Mouse (Mus musculus): ENCODE results near the gene Pih1d2. TPM values are rescaled to one million over a fixed set of nuclear protein-coding genes. Genes with fewer than 3 reads are reported as not detected.
"Not testable (repeated sequence)": the region's sequence is repeated elsewhere in the genome, so short reads cannot be mapped to it uniquely, and the experiment has no call there.

The Pih1d2 gene
- total RNA-seq, 2 experiments from 2014 or later: 0.27 to 0.42 TPM

DNA sequence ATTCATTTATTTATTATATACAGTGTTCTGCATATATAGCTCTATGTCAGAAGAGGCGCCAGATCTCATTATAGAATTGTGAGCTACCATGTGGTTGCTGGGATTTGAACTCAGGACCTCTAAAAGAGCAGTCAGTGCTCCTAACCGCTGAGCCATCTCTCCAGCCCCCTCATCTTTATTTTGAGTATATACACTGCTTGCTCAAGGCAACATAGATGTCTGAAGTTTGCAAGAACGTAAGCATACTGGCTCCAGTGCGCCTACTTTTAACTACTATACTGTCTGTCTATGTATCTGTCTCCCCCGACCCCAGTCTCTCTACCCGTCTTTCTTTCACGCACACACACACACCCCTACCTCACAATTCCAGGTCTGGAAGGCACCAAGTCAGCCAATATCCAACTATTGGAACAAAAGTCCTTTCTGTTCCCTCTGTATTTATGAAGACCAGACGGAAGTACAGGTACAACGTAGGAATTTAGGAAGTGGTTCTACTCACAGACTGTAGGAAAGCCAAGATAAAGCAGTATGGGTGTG lies 741 bp downstream of the Pih1d2 start:
- no peak for DNase-seq

DNA sequence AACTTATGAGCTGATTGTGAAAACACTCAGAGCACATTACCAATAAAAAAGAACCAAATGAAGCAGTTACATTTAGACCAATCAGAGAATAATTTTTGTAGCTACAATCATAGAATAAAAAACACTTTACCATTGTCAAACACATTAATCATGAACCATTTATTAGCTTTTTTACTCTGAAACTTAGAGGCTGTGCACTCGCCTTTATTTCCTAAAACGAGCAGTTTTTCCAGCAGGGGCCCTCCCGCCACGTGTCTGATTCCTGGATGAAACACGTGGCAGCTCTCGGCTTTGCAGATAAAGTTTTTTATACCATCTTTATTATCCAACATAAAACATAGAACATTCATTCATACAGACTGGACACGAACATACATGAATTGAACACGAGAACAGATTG lies 13.8 kb downstream of the Pih1d2 start:
- not testable (repeated sequence) for DNase-seq

DNA sequence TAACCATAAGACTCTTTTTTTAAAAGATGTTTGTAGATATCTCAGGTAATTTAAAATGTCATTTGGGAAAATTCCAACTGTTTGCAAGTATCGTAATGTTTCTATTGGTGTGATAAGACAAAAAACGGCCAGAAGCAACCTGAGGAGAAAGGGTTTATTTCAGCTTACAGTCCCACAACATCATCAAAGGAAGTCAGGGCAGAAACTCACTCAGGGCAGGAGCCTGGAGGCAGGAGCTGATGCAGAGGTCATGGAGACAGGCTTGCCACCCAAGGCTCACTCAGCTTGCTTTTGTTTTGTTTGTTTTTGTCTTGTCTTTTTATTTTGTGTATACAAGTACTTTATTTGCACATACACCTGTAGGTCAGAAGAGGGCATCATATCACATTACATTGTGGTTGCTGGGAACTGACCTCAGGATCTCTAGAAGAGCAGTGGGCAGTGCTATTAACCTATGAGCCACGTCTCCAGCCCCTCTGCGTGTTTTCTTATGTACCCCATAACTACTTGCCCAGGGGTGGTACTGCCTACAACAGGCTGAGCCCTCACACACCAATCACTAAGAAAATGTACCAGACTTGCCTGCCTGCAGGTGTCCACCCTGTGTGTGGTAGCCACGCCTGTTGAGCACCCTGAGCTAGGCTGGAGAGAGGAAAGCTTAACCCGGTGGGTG lies 15.0 kb downstream of the Pih1d2 start:
- DNase-seq: no peak

DNA sequence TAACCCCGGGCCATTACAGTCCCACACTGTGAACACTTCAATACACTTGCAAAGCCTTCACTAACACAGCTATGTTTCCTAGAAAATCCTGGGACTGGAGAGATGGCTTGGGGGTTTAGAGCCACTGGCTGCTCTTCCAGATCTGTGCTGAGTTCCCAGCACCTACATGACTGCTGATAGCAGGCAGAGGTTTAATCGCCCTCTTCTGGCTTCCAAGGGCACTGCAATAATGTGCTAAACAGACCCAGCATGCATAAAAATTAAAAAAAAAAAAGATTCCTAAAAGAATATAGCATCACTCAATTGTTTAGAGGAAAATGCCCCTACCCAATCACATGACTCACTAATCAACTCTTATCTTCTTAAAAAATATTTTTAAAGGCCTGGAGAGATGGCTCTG lies 15.9 kb downstream of the Pih1d2 start:
- no peak for DNase-seq

DNA sequence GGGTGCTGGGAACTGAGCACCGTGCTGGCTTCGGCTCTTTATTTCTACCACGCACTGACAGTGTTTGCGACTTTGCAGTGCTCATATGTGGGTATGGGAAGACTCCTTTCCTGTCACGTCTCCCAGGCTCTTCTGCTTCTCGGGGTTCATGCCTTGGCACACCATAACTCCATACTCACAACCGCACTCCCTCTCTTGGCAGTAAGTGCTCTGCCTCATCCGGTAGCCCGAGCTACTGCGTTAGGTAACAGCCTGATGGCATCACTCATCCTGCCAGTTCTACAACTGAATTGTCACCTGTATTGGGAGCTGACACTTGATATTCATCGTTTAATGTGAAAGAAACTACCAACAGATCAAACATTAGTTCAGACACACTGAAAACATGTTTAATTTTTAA lies 17.1 kb downstream of the Pih1d2 start:
- DNase-seq: no peak

DNA sequence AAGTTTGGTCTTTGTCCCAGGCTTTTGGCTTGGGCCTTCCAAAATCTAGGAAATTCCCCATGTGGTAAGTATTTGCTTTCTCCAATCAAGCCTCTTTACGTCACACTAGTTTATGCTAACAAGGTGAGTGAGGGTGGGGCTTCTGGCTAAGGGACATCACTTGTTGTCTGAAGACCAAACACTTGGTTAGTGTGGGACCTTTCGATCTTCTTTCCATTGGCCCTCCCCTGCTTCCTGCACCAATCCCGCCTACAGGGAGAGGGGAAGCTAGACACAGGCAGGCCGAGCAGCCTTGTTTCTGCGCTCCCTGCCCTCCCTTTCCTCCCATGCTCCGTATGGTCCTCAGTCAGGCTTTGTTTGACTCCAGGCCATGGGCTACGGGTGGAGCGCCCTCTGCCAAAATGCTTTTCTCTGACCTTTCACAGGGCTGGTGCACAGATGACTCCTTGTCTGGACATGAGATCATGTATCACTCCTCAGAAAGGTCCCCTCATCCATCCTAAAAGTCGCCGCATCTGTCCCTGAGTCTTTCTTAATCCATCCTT lies 29.8 kb downstream of the Pih1d2 start:
- no peak for DNase-seq

DNA sequence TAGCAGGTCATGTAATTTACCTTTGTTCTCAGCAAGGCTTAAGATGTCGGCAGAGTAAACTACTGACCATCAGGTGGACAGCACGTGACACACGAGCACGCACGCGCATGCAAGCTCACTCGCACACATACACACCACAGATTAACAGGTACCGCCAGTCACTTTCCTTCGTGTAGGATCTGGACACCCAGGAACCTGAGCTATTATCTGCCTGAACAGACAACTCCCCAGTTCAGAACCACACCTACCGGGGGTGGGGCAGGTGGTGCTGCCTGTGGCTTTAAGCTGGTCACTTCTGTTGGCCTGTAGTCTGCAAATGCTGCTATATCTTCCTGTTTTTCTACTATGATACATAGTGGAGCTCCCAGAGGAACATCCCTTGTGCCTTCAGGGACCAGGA lies 33.4 kb downstream of the Pih1d2 start:
- no peak for DNase-seq

DNA sequence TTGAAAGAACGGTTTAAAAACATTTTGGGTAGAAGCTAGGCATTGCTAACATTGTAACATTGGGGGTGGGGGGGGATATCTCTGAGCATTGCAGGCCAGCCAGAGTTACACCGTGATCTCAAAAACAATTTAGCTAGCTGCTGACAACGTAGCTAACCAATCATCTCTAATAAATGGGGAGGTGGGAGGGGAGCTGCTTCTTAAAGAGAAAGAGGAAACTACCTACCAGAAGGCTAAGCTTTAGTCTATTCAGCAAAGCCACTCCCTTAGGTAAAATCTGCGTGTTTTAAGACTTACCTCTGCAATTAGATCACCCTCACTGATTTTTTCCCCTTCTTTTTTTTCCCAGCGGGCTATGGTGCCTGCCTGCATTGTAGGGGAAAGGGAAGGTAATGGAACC lies 41.3 kb downstream of the Pih1d2 start:
- no peak for DNase-seq

DNA sequence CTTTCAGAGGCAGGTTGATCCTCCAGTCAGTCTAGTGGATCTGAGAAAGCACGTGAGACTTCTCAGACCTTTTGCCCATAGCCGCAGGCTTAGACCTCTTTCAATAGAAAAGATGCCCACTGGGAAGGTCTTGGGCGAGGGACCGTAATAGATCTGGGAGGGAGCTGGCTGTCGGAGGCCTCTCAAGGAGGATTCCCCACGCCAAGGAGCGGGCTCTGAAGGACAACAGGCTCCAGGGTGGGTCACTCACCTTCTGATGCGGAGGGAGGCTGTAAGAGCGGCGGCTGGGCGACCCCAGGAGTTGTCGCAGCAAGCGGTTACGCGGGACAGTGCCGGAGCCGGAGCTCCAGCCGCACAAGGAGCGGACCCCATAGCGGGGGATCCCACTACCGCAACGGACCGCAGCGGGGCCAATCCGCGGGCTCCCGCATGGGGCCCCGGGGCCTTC lies 41.8 kb downstream of the Pih1d2 start:
- DNase-seq: no peak

DNA sequence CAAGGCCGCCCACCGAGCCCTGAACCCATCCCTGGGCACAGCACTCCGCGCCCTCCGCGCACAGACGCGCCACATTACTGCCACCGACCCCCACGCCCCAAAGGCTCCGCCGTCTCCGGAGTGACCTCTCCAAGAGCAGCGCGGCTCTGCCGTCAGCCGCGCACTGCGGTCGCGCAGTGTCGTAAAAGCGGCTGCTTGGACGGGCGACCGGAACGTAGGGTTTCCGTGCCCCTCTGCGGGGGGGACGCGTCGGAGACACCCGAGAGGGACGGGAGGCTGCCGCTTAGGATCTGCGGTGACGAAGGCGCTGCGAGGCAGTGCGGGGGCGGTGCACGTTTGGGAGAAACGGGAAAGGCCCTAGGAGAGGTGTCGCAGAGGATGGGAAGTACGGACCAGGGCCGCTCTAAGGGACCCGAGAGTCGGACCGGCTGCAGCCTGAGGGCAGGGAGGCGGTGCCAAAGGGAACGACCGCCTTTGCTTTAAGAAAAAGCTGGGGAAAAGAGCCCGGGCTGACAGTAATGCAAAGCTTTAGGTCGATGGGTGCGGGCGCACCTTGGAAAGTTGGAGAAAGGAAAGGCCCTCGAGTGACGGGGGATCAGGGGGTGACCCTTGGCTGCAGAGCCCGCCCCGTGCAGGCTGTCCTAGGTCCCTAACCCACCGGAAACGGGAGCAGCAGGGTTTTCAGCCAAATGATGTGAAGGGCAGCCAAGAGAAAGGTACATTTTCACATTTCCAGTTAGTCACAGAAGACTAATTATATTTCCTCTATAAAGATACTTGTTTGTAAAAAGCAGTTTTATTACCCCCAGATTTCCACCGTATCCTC lies 42.5 kb downstream of the Pih1d2 start, which contains the start of gene Dlat:
Gene Dlat, minus strand, starts transcription at position 389 of the 826 bp plus-strand sequence.
- peak; percentile 82 for DNase-seq

DNA sequence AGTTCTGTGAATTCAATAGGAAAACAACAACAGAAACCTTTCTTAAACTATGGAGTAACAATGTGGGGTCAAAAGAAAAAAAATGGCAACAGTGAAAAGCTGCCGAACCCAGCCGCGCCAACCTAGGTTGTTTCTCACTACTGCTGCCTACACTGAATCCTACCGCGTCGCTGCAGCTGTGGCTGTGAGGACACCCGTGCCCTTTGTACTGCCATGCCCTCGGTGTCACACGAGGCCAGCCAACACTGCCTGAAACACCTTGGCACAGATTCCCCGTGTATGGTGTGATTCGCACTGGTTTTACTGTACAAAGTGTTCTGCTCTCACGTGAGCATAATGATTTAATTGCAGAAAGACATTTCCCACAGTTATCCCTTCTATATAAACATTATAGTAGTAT lies 43.3 kb downstream of the Pih1d2 start:
- peak; percentile 22 for DNase-seq

DNA sequence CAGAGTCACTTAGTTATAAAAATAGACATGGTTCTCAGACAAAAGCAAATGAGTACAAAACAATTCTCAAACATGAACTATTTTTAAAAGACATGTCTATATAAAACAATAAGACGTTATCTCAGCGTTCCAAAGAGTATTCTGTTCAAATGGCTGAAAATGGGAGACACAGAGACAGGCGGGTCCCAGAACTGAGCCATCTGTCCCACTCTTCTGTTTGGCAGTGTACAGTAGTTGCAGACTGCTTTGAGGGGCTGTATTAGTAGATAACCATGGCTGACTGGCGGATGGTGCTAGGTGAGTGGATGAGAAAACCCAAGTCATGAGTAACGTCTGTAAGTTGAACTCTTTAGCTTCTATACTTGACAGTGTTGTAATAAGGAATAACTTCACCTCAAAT lies 47.7 kb downstream of the Pih1d2 start:
- DNase-seq: no peak

DNA sequence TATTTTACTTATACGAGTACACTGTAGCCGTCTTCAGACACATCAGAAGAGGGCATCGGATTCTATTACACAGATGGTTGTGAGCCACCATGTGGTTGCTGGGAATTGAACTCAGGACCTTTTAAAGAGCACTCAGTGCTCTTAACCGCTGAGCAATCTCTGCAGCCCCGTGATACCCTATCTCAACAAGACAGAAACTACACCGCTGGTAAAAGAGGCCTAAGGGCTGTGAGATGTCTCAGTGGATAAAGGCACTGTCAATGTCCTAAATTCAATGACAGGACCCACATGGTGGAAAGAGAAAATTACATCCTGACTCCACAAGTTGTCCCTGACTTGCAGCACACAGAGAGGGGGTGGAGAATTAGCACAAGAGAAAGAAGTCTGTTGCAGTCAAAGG lies 49.3 kb downstream of the Pih1d2 start:
- DNase-seq: no peak

DNA sequence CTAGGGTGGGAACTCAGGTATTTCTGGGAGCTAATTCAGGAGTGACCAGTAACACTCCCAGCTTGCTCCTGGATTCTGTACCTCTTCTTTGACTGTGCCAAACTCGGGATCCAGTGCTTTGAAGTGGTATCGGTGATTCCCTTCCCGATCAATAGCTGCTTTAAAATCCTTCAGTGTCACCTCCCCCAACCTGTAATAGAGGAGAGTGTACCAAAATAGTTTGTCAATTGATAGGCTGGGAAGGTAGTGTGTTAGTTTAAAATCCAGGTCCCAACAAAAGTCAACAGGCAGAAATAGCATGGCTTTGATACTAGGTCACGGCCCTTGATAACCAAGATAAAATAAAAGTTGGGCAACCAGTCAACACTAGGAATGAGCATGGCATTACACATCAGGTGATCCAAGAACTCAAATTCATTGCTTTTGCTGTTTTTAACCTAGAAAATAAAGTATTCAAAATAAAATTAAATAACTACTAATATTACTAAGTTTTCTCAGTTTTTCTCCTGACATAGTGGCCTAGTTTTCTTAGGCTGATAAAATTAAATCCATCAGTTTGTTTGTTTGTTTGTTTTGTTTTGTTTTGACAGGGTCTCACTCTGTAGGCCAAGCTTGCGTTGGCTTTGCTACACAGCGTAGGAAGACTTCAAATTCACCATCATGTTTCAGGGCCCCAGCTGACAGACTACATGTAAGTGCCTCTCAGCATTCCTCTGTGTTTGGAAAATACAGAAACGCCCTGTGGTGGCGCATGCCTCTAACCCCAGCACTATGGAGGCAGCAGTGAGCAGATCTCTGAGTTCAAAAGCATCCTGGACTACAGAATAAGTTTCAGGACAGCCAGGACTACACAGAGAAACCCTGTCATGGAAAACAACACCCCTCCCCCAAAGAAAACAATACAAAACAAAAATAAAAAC lies 50.7 kb downstream of the Pih1d2 start:
- no peak for DNase-seq

DNA sequence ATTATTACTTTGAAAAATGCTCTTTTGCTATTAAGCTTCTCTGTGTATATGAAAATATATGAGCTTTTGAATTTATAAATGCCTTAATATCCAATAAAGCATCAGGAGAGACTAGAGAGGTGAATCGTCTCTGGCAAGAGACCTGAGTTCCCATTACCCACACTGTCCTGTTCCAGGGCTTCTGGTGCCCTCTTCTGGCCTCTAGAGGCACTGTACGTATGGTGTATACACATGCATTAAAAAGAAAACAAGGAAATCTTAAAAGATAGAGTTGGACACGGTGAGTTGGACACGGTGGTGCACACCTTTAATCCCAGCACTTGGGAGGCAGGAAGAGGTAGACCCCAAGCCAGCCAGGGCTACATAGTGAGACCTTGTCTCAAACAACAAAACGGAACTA lies 53.6 kb downstream of the Pih1d2 start:
- DNase-seq: peak; percentile 24

Other genes with a start within 250 kb of the Pih1d2 start
- gene Plet1, start 122.8 kb upstream of the Pih1d2 start, total RNA-seq (2021): not detected
- gene Pts, start 88.6 kb upstream of the Pih1d2 start, total RNA-seq (2021): 10 to 100 TPM; 19.0 to 19.3 TPM
- 1 to 10 TPM in 1 of 2 experiments, under 1 TPM in 1; 0.90 to 1.2 TPM for gene Il18, start 62.5 kb upstream of the Pih1d2 start, total RNA-seq (2021)
- gene Bco2, start 62.1 kb upstream of the Pih1d2 start, total RNA-seq (2021): under 1 TPM; 0.14 to 0.27 TPM
- gene Tex12, start 56.0 kb upstream of the Pih1d2 start, total RNA-seq (2021): not detected
- 100 to 1,000 TPM; 321 to 381 TPM for gene Sdhd, start 13.5 kb upstream of the Pih1d2 start, total RNA-seq (2021)
- 100 to 1,000 TPM; 140 to 148 TPM for gene Timm8b, start 13.4 kb upstream of the Pih1d2 start, total RNA-seq (2021)
- gene Nkapd1, start 143 bp downstream of the Pih1d2 start, total RNA-seq (2021): 10 to 100 TPM; 12.2 to 16.0 TPM
- 100 to 1,000 TPM; 196 to 235 TPM for gene Dlat, start 42.5 kb downstream of the Pih1d2 start, total RNA-seq (2021)
- gene Dixdc1, start 122.2 kb downstream of the Pih1d2 start, total RNA-seq (2021): 1 to 10 TPM; 6.2 to 9.3 TPM
- 1 to 10 TPM; 1.8 to 2.2 TPM for gene 2310030G06Rik, start 129.2 kb downstream of the Pih1d2 start, total RNA-seq (2021)
- 100 to 1,000 TPM; 667 to 687 TPM for gene Cryab, start 134.0 kb downstream of the Pih1d2 start, total RNA-seq (2021)
- gene Hspb2, start 135.0 kb downstream of the Pih1d2 start, total RNA-seq (2021): 100 to 1,000 TPM; 120 to 128 TPM
- 1 to 10 TPM; 4.0 to 4.9 TPM for gene Fdxacb1, start 150.9 kb downstream of the Pih1d2 start, total RNA-seq (2021)
- 10 to 100 TPM in 1 of 2 experiments, 1 to 10 TPM in 1; 8.2 to 13.4 TPM for gene Alg9, start 157.7 kb downstream of the Pih1d2 start, total RNA-seq (2021)
- 10 to 100 TPM; 11.4 to 12.6 TPM for gene 1110032A03Rik, start 158.2 kb downstream of the Pih1d2 start, total RNA-seq (2021)
- 10 to 100 TPM in 1 of 2 experiments, 1 to 10 TPM in 1; 7.0 to 10.3 TPM for gene Ppp2r1b, start 228.0 kb downstream of the Pih1d2 start, total RNA-seq (2021)

All from gastrocnemius, postnatal 10 days (tissue).